Mouse (Mus musculus): ENCODE data around the gene Ficd.

- TF ChIP-seq POLR2A (IDR thresholded peaks at IDR 0.05; ENCODE audit: borderline replicate concordance, insufficient read depth, low read length): no peak
- no peak for TF ChIP-seq CTCF (IDR thresholded peaks at IDR 0.05; ENCODE audit: borderline replicate concordance, insufficient read depth, low read depth, low read length)
Measured at GRCm38 (mm10) chr5:113694000-113694399, 41.6 kb upstream of the Ficd start.
